Mouse (Mus musculus) neural tube, embryonic 10.5 days (tissue): Measurements from ENCODE around the gene Ccdc47.

Experiments used
- DNase-seq: peaks from one replicate; pipeline ENCODE4 v3.0.0-alpha.2; 2017; ENCODE audit warnings: low spot score; ENCODE audit errors: extremely low spot score

Ccdc47 gene

DNA sequence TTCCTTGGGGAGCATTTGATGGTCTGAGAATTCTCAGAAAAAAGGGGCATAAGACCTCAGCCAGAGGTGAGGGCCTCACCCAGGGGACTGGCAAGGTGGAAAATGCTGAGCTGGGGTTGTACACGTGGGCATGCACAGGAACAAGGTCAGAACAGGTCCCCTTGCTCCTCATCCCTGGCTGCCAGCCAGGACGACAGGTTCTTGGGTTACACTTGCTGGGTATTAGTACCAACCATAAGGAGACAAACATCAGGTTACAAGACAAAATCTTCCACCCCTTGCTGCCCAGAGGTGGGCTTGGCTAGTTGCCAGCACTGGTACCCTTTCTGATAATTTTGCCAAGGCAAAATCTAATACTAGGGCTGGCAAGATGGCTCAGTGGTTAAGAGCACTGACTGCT is 53.9 kb downstream of the Ccdc47 start:
- DNase-seq = no peak

DNA sequence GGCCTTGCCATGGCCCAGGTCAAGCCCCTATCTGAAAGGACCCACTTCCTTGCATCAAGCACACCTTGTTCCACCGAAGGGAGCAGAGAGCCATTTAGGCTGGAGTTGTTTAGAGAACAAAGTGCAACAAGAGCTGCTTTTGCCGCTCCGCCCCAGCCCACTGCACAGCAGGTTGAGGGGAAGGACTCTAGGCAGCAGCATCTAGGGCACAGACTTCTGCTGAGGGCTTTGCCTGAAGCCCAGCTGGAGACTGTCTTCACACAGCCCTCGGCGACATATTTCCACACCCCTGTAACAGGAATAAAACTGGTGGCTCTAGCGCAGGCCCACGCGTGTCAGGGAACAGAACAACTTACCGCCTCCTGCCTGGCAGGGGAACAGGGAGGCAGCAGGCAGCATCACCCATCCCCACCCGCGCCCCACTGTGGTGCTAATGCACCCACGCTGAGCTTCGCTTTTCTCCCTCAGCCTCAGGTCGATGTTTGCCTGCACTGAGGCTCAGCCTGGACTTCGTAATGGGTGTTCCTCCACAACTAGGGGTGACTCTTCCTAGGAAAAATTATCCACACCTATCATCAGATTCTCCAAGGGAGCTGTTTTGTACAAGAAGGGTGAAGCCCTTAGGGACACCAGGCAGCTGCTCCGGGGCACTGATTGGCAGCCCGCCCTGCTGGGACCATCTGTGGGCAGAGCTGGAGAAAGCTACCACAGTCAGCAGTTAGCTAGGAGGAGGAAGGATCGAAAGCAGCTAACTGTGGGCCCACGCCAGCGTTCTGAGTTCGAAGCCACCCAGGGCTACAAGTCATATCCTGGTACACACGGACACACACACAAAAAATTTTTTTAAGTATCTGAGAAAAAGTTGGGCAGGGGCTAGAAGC is 55.1 kb downstream of the Ccdc47 start, which contains the start of the genes Gm10840 and Limd2:
Gene Gm10840, plus strand, starts transcription at position 10 of the 881 bp plus-strand sequence.
Gene Limd2, minus strand, starts transcription at position 20 of the 881 bp plus-strand sequence.
- peak; percentile 78 for DNase-seq

DNA sequence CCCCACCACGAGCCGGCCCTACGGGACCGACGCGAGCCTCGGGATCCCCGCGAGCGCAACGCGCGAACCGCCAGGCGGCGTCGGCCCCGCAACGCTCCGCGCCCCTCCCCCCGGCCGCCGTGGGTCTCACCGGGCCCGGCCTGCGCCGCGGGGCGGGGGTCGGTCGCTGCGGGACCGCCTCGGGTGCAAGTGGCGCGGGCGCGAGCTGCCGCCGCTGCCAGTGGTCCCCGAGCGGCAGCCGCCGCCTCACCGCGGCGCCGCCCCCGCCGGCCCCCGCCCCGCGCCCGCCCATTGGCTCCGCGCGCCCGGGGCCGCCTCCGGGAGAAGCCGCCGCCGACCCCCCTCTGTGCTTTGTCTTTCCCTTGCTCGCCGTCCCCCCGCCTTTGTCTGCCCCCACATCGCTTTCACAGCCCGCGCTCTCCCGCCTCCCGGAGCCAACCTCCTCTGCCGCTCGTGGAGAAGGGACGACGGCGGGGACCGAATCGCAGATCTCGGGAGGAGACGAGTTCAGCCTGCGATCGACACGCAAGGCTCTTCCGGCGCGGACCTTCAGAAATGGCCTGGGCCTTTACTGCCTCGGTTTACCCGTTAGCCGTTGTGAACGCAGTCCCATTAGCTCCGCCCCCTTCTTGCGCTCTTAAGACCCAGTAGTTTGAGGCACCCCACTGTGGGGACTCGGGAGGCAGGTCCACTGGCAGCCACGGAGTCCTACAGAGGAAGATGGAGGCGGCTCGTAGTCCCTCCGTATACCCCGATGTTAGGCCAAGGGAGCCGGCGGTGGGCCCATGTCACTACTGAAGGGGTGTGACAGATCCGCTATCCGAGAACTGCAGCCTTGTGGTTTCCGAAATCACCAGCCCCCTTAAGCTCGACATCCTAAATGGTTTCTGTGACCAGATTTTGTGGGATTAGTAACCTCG is 56.0 kb downstream of the Ccdc47 start:
- peak; percentile 86 for DNase-seq

DNA sequence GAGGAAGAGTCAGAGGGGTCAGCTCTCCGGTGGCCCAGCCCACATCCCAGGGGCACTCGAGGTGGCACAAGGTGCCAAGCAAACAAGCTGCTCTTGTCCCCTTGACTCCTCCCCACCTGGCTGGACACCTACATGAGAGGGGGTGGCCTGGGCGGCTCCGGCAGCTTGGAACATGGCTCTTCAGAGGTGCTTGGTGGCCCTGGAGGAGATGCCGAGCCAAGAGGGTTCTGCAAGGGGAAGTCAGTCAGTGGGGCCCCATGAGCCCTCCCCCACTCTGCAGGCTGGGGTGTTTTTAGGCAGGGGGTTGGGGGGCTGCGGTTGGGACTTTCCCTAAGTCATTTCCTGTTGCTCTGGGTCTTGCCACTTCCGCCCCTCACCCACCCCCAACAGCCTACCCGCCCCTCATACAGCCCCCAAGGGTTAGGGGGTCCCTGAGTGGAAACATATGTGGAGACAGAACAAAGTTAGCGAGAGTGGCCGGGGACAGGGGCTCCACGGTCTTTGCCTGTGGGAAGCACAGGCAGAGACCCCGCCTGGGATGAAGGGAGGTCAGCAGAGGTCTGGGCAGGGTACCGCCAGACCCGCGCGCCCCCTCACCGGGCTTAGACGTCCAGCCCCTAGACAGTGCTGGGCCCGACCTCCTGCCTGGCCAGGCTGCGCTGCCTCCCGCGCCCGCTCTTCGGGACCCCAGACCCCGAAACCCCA is 56.8 kb downstream of the Ccdc47 start:
- peak; percentile 73 for DNase-seq

DNA sequence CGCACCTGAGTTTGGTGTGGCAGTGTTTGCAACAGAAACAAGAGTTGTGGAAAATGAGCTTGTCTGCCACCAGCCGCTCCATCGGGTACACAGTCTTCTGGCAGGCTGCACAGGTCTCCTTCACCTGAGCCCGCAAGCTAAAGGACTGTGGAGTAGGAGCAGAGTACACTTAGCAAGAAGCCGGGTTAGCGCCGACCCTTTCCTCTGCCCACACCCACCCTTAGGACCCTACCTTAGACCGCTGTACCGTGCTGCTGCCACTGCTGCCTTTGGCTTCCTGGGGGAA is 57.3 kb downstream of the Ccdc47 start:
- no peak for DNase-seq

DNA sequence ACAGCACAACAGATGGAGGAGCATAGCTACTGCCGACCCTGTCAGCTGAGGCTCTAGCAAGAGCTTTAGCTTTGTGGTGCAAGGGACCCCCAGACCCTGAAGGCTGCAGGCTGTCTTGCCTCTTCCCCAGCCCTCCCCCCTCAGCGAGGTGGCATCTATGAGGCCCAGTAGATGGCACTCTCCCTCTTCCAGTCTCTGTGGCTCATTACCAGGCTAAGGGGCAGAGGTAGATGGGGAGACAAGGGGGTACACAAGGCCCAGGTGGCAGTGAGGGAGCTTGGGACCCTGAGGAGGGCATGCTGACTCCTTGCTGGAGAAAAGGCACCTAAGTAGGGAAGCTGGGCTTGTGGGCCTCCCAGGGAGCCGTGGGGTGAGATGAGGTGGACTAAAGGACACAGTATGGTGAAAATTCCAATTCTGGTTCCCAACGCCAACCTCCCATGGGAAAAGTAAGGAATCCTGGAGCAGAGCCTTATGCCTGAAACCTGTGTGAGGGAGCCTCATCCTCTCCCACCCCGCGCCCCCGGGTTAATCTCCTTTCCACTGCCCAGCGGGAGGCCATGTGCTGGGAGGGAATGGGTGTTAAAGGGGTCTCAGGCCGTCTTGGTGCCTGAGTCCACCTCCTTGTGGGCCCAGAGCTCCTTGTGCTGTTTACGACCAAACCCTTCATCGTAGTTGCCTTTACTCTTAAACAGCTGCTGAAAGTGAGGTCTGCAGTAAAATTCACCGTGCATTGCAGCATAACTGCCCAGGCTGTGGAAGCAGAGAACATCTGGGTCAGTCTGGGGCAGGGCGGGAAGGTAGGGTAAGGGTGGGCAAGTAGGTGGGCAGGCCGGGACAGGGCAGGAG is 57.8 kb downstream of the Ccdc47 start:
- DNase-seq = no peak

DNA sequence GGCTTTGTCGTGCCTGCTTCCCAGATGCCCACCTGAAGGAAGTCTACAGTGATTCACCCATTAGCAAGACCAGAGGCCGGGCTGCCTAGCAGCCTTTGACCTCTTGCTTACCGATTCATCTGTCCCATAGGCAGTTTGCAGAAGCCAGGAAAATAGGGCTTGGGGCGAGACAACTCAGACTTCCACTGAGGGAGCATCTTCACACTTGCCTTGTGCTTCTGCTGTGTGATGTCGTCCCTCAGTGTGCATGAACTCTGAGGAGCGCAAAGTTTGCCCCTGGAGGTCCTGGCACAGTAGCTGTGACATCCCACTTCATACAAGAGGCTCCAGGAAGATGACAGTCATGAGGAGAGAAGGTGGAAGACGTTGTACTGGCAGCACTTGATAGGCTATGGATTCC is 59.0 kb downstream of the Ccdc47 start:
- DNase-seq = no peak

DNA sequence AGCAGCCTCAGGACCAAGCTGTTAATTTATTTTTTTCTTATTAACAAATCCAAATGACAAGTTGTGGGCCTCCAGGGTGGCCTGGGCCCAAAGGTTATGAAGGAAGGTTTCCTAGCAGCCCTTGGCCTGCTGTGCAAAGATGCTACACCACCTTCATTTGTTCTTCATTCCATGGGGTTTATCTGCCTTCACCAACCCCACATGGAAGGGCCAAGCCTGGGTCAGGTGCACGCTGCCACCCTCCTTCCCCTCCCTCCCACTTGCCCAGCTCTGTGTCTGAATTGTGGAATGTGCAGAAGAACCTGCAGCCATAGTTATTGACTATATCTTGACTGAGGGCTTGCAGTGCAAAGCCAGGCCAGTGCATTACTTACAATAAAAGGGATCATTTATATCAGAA is 59.9 kb downstream of the Ccdc47 start:
- no peak for DNase-seq

DNA sequence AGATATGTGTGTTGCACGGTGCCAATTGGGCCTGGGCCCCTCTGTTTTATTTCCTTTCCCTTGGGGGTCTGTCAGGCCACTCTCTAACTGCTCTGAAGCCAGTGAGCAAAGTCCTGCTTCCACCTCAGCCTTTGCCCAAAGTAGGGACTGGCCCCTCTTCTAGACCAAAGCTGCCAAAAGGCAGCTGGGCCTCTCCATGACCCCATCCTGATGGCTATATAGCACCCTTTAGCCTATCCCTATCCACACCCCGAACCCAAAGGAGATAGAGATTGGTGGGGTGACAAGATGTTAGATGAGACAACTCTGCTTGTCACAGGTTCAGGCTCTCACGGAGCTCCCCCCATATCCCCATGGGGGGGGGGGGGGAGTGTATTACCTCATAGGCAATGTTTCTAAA is 60.4 kb downstream of the Ccdc47 start:
- DNase-seq = no peak

DNA sequence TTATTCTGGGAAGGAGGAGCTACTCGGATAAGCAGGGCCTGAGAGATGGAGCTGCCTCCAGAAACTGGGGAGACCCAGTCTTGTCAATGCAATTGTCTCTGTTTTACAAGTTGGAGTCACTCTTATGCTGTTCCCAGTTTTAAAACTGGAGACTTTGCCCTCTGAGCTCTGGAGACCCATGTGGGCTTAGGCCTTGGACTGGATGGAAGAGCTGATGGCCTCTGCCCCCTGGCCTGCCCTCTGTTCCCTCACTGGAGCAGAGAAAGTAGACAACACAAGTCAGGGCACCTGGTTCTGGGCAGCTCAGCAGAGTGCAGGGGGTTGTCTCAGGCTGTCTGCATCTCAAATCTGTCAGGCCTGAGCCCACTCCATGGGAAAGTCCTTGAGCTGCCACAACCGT is 61.4 kb downstream of the Ccdc47 start:
- DNase-seq = no peak

DNA sequence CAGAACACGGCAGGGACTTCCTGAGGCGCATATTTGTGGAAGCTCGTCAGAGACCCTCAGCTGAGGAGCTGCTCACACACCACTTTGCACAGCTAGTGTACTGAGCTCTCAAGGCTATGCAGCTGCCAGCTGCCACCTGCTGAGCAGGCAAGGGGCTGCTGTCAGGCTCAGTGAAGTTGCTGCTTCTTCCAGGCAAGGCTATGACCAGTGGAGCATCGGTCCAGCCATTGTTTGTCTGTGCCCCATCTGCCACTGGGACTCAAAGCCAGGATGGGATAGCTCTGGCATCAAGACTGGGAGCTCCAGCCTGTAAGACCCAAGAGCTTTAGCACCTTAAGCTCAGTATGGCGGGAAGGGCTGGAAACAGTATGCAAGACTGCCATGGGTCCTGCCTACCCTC is 62.1 kb downstream of the Ccdc47 start:
- DNase-seq = no peak

DNA sequence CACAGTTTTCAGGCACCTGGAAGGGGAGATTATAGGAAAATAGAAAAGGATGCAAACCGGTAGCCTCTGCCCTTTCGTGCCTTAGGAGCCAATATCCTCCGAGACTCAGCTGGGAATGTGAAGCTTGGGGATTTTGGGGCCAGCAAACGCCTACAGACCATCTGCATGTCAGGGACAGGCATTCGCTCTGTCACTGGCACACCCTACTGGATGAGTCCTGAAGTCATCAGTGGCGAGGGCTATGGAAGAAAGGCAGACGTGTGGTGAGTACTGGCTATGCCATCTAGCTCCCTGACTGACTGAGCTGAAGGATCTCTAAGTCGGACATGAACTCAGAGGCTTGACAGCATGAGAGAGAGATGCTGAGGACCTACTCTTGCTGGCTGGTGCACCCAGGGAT is 64.0 kb downstream of the Ccdc47 start:
- DNase-seq = no peak

DNA sequence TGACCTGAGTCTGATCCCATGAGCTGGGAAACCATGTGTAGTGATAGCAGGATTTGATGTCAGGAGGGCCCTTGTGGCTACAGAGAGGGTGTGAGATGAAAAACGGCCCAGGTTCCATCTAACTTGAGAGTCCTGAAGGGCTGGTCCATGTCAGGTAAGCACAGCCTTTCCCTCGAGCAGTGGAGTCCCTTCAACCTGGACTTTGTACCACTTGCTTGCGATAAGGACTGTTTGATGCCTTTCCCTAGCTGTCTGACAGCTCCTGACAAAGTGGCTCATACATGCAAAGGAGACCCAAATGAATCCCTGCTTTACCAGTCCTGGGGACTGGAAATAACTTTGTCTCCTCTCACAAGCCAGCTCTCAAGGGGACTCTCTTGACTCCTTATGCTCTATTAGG is 64.9 kb downstream of the Ccdc47 start:
- DNase-seq = no peak
